Mouse (Mus musculus): ENCODE measurements at regions not wholly inside any gene's neighbourhood (a gene's known extent, or its start where the extent isn't known, plus 50 kb on each side); places are given as distances from the start of the nearest gene placed in this dataset.
"Not testable (repeated sequence)": the region's sequence is repeated elsewhere in the genome, so short reads cannot be mapped to it uniquely, and the experiment has no call there.

DNA sequence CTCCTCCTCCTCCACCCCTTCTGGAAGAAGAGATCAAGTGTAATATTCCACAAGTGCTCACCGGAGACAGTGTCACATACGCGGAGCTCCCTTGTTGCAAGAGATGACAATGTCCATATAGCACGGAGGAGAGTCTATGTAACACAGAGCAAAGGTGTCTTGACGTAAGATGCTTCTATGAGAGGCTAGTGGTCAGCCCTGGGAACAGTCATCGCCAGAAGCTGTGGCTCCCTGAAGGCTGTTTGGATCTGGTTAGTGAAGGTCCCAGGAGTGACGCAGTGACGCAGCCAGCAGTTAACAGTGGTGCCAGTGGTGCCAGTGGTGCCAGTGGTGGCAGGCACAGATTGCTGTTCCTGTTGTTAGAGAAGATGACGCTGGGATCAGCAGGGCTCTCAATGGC, 66.9 kb downstream of the Twistnb start:
- no peak for DNase-seq (ENCODE audit: extremely low read depth, insufficient read length, low spot score)

DNA sequence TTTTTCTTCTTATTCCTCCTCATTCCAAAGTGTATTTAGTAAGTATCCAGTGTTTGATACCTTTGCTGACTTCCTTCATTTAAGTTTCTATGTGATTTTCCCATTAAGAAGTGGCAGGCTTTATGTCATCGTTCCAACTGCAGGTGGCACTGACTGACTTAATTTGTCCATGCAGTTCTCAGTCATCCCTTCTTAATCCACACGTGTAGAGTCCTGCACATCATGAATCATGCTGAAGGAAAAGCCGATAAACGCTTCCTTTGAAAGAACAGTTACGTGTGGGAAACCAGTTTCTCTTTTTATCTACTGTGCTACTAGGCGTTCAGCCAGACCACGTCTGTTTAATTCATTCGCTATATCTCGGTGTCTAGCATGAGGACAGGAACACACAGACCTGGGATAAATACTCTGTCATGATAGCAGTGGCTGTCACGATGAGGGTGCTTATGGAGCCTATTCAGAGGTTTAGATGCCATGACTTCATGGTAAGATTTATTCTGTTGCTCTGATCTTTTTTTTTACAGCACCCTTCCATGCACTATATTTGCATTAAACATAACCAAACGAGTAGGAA, 68.0 kb downstream of the Twistnb start:
- DNase-seq (ENCODE audit: extremely low read depth, insufficient read length, low spot score) = no peak

DNA sequence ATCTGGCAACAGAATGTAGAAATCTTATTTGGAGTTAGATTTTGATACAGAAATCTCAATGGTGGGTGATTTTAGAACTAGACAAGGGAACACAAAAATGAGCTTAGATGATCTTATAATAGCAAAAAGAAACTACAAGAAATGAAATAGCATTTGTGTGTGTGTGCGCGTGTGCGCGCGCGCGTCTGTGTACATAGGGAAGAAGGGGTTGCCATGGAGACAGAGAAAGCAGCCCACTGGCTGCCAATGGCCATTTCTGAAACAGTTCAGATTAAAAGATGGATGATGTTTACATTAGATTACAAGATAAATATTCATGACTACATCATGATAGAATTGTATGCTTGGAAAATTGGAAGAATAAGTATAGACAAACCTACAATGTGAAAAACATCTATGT, 112.1 kb downstream of the Twistnb start:
- DNase-seq (ENCODE audit: extremely low read depth, insufficient read length, low spot score) = no peak

GRCm38 (mm10) chr12:33551660-33552059, 122.2 kb downstream of the Twistnb start:
- not testable (repeated sequence) for DNase-seq (ENCODE audit: extremely low read depth, insufficient read length, low spot score)

- no peak for DNase-seq (ENCODE audit: extremely low read depth, insufficient read length, low spot score)
These were observed 122.8 kb downstream of the Twistnb start for GRCm38 (mm10) chr12:33552231-33552630.

DNA sequence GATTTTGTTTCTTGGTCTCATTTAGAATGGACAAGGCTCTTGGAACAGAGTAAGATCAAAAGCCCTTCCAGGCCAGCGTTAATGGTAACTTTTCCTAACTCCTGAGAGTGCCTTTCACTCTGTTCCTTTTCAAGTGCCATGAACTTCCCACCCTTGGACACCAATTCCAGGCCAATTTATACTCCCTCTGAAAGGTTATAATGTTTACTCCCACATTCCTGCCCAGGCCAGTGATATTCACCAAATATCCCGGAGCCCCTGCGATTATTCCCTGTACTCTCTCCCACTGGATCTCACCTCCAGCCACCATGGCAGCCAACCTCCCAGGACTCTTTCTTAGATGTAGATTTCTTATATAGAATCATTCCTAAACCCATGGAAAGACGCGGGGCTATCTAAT, 123.2 kb downstream of the Twistnb start:
- DNase-seq (ENCODE audit: extremely low read depth, insufficient read length, low spot score) = no peak

GRCm38 (mm10) chr12:33553731-33554130, 124.3 kb downstream of the Twistnb start:
- no peak for DNase-seq (ENCODE audit: extremely low read depth, insufficient read length, low spot score)

GRCm38 (mm10) chr12:33561141-33561540, 131.7 kb downstream of the Twistnb start:
- DNase-seq (ENCODE audit: extremely low read depth, insufficient read length, low spot score) = no peak

- DNase-seq (ENCODE audit: extremely low read depth, insufficient read length, low spot score) = peak; percentile 1
These were observed 148.5 kb downstream of the Twistnb start for GRCm38 (mm10) chr12:33577877-33578428.

DNA sequence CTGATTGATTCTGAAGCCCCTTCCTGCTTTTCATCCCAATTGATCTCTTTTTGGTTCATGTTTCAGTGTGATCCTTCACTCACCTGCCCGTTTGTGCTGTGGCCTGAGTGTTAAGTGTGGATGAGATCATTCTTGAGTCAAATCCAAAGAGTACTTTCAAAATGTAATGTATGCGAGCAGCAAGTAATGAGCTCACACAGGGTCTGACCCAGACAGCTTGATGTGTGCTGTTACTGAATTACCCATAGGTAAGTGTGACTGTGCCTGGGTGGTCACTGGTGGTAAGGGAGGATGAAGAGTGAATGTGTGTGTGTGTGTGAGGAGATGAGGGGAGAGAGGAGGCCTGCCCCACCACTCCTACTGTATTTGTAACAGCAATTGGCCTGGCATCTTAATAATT, 151.4 kb downstream of the Twistnb start:
- DNase-seq (ENCODE audit: extremely low read depth, insufficient read length, low spot score) = no peak

- no peak for DNase-seq (ENCODE audit: extremely low read depth, insufficient read length, low spot score)
These were observed 161.6 kb downstream of the Twistnb start for GRCm38 (mm10) chr12:33591031-33591430.

- no peak for DNase-seq (ENCODE audit: extremely low read depth, insufficient read length, low spot score)
These were observed 163.0 kb downstream of the Twistnb start for GRCm38 (mm10) chr12:33592431-33592911.

DNA sequence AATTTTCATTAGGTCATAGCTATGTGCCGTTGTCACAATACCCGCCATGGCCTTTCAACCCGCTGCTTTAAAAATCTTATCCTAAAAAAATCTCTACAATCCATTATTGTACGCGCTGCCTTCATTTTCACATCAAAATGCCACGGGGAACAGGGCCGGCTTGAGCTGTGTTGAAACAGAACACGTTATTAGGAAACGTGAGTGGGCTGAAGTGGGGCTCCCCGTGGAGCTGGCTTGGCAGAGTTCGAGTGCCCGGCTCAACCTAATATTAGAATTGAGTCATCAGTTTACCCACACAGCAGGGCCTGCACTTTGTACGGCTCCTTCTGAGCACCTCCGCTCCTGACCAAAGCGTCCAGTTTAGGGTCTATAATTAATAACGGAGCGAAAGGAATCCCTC, 163.5 kb downstream of the Twistnb start:
- DNase-seq (ENCODE audit: extremely low read depth, insufficient read length, low spot score) = no peak

- no peak for DNase-seq (ENCODE audit: extremely low read depth, insufficient read length, low spot score)
These were observed 164.2 kb downstream of the Twistnb start for GRCm38 (mm10) chr12:33593685-33594084.

DNA sequence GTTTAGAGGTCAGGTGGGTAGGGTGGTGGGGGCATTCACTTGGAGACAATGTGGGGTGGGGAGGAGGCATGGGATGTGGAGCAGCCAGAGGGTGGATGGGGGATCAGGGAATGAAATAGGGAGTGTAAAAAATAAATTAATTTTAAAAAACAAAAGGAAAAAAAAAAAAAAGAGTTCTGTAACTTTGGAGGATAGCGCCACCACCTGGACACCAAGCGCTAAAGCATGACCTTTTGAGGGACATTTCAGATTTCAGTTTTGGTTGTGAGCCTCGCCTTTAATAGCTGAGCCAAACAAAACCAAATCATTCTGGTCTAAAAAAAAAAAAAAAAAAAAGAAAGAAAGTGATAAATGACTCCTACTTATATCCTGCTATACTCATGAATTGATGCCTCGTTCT, 176.0 kb downstream of the Twistnb start:
- DNase-seq (ENCODE audit: extremely low read depth, insufficient read length, low spot score) = no peak

DNA sequence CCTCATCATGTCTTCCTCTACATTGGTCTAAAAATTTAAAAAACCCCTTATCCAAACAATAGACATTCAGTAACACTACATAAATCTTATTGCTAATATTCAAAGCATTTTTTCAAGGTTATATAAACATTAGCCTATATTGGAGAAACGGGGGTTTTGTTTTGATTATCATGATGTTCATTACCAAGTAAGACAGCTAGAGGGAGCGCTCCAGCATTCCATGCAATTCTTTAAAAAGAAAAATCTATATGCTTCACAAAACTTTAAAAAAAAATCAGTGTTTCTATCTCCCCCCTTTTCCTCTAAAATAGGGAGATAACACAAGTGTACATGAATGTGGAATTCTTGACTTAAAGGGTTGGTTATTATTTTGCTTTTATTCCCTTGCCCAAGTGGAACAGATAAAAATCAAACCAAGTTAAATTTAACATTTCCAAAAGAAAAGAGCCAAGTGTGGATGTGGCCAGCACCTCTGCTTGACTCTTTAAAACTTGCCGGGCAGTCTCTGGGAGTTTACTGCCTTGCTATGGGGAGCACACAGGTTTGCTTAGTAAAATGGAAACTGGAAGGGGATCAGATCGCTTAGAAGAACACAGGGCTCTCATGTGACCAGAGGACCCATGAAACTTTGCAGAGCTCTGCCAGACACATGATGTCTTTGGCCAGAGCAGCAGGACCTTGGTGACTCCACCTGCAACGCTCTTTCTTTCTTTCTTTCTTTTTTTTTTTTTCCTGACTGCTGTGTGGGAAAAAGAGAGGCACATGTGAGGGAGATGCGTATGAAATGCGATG, 178.6 kb downstream of the Twistnb start:
- no peak for DNase-seq (ENCODE audit: extremely low read depth, insufficient read length, low spot score)

GRCm38 (mm10) chr12:33612378-33612777, 182.9 kb downstream of the Twistnb start:
- DNase-seq (ENCODE audit: extremely low read depth, insufficient read length, low spot score) = no peak

GRCm38 (mm10) chr12:33620391-33620790, 191.0 kb downstream of the Twistnb start:
- DNase-seq (ENCODE audit: extremely low read depth, insufficient read length, low spot score) = no peak

GRCm38 (mm10) chr12:33626092-33626882, 196.9 kb downstream of the Twistnb start:
- no peak for DNase-seq (ENCODE audit: extremely low read depth, insufficient read length, low spot score)

DNA sequence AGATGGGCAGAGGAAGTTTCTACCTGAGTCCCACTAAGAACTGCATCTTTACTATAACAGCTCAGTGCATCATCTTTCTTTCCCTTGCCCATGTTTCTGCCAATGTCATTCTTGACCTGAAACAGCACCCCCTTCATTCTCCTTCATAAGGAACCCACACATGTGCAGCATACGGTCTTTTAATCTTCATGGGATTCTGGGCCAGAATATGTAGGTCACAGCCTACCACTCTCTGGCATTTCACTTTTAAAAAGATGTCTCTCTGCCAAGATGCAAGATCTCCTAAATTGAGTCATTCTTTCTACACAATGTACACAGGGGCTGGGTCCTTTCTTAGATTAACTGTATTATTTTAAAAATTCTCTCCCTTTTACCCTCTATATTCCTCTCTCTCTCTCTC, 223.2 kb downstream of the Twistnb start:
- no peak for DNase-seq (ENCODE audit: extremely low read depth, insufficient read length, low spot score)

- DNase-seq (ENCODE audit: extremely low read depth, insufficient read length, low spot score) = no peak
These were observed 246.1 kb downstream of the Twistnb start for GRCm38 (mm10) chr12:33675508-33675907.
